Mouse (Mus musculus): ENCODE data around the gene D5Ertd579e. TPM values are rescaled to one million over a fixed set of nuclear protein-coding genes. Genes with fewer than 3 reads are reported as not detected.
A peak's percentile ranks its signal among the peaks of the same experiment; 100 is the strongest.
"Not testable (repeated sequence)": the region's sequence is repeated elsewhere in the genome, so short reads cannot be mapped to it uniquely, and the experiment has no call there.

D5Ertd579e gene
- polyA plus RNA-seq, 1 experiment from 2014 or later: 20.3 TPM

DNA sequence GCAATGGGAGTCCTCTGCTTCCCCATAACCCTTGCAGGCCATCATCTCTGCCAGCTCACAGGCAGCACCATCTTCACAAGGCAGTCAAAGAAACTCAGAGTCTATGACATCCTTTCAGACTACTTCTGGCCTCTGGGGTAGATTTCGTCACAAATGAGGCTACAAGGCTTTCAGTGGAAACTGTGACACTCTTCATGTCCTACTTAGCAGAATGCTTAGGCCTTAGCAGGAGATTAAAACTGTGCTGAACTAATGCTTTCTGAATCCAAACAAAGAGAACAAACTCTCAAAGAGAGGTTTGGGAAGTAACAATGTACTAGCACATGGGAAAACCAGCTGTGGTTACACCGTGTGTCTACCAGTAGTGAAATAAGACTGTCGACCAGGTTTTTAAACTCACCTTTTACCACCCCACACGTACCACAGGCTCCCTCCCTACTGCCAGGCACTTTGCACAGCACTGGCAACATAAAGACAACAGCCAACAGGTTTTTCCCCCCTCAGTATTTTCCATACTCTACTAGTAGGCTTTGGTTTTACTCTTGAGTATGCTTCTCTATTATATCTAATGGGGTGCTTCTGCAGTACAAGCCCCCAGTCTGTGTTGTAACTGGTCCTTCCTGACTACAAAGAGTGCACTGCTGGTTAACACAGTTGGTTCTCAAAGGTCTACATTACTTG is 15.8 kb downstream of the D5Ertd579e start:
- Histone ChIP-seq H3K27me3 (replicated peaks) (no peaks in the 10 kb centered on the region), H3K9me3 (no peaks in the 10 kb centered on the region), H3K27ac (replicated peaks) (no peak overlapping the region), H3K4me3 (no peak overlapping the region), H3K36me3 (no peaks in the 10 kb centered on the region), H3K4me2 (no peak overlapping the region), H3K4me1 (peaks cover 54% of the 10 kb centered on the region), H3K9ac (no peak overlapping the region)
- 80% methylated on average over 4 of the region's 4 CpGs for WGBS
- no peak for ATAC-seq (ENCODE audit: extremely low read depth, insufficient number of reproducible peaks, low FRiP score, low TSS enrichment)

DNA sequence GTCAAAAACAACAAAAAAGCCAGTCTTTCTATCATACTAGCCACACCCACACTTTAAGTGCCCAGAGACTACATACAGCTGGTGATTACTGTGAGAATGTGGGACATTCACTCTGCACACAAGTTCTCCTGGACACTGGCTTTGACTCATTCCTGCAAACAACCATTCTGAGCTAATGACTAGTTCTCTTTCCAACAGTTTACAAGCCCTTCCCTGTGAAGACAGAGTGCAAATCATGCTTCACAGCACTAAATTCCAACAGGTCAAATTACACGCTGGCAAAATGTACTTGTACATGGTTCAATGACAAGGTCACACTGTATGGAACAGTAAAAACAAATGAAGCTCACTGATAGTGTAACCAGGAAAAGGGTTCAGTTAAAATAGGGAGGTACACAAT is 17.0 kb downstream of the D5Ertd579e start:
- Histone ChIP-seq H3K4me2 (no peak overlapping the region), H3K27ac (replicated peaks) (no peak overlapping the region), H3K27me3 (replicated peaks) (no peaks in the 10 kb centered on the region), H3K36me3 (no peaks in the 10 kb centered on the region), H3K9me3 (no peaks in the 10 kb centered on the region), H3K4me3 (no peak overlapping the region), H3K4me1 (peaks cover 60% of the 10 kb centered on the region), H3K9ac (peak overlapping the region; percentile 15; the same call in 1 of the 2 replicates)
- WGBS: 24% methylated on average over 1 of the region's 1 CpGs
- ATAC-seq (ENCODE audit: extremely low read depth, insufficient number of reproducible peaks, low FRiP score, low TSS enrichment): no peak

DNA sequence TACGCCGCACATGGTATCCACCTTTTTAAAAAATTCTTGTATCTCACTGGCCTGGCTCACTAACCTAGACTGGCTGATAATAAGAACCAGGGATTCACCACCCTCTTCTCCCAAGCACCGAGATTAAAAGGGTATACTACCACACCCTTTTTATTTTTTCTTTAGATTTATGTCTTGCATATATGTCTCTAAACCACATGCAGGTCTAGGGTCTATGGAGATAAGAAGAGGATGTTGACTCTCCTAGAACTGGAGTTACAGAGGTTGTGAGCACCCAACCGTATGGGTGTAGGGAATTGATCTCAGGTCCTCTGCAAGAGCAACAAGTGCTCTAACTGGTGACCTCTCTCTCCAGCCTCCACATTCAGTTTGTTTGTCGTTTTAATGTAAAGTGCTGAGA is 17.9 kb downstream of the D5Ertd579e start:
- Histone ChIP-seq H3K4me3 (no peak overlapping the region), H3K4me2 (no peak overlapping the region), H3K9me3 (no peaks in the 10 kb centered on the region), H3K27ac (replicated peaks) (no peak overlapping the region), H3K4me1 (peaks cover 57% of the 10 kb centered on the region), H3K27me3 (replicated peaks) (no peaks in the 10 kb centered on the region), H3K9ac (no peak overlapping the region), H3K36me3 (no peaks in the 10 kb centered on the region)
- ATAC-seq (ENCODE audit: extremely low read depth, insufficient number of reproducible peaks, low FRiP score, low TSS enrichment): no peak
- WGBS: 83% methylated on average over 5 of the region's 5 CpGs

DNA sequence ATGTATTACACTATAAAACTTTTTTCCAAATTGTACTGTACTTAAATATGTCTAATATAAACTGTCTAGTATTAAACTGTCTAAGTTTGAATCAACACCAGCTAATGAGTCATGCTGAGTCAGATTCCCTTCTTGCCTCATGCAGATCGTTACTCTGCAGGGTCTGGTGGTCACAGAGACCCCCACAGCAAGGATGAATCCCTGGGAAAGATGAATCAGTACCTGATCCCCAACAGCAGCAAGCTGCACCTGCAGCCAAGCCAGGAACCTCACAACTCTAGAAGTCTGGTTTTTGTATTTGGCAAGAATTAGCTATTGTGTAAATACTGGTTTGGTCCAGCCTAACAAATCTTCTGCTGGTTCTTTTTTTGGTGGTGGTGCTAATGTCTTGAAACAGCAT is 20.4 kb downstream of the D5Ertd579e start:
- WGBS: 60% methylated on average over 1 of the region's 1 CpGs
- no peaks in the 10 kb centered on the region for H3K27me3 ChIP-seq (replicated peaks)
- H3K9ac ChIP-seq: no peak overlapping the region
- no peak overlapping the region for H3K4me3 ChIP-seq
- H3K4me1 ChIP-seq: peaks cover 40% of the 10 kb centered on the region
- no peak for ATAC-seq (ENCODE audit: extremely low read depth, insufficient number of reproducible peaks, low FRiP score, low TSS enrichment)
- H3K36me3 ChIP-seq: peaks cover 15% of the 10 kb centered on the region
- no peak overlapping the region for H3K27ac ChIP-seq (replicated peaks)
- no peaks in the 10 kb centered on the region for H3K9me3 ChIP-seq
- H3K4me2 ChIP-seq: no peak overlapping the region

DNA sequence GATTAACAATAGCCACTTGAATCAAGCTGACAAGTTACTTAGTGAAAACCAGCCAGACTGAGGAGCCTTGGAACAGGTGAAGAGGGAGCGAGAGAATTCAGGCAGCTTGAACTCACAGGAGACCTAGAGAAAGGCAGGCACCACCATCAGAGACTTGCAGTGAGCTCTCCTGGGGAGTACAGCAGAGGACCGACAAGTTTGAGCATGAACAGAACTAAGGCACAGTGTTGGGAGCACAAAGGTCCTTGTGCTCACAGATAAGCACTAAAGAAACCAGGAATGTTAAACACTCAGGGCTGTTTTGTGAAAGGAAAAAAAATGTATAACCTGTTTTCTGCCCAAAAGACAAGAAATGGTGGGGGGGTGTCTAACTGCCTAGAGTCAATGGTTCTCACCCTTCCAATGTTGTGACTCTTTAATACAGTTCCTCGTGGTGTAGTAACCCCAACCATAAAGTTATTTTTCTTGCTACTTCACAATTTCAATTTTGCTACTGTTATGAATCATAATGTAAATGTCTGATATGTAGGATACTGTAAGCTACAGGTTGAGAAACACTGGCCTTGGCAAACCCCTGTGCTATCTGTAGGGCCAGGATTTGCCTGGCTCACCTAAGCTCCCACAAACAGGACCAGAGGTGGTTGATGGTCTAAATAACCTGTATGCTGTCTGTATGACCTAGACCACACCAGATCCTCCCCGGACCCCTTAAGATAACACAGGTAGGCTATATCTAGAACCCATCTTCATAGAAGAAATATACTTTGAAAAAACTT is 21.0 kb downstream of the D5Ertd579e start:
- H3K27me3 ChIP-seq (replicated peaks): no peaks in the 10 kb centered on the region
- 49% methylated on average over 4 of the region's 4 CpGs for WGBS
- H3K36me3 ChIP-seq: peaks cover 20% of the 10 kb centered on the region
- no peak overlapping the region for H3K4me3 ChIP-seq
- H3K9ac ChIP-seq: no peak overlapping the region
- H3K27ac ChIP-seq (replicated peaks): no peak overlapping the region
- peaks cover 37% of the 10 kb centered on the region for H3K4me1 ChIP-seq
- H3K9me3 ChIP-seq: no peaks in the 10 kb centered on the region
- H3K4me2 ChIP-seq: no peak overlapping the region
- ATAC-seq (ENCODE audit: extremely low read depth, insufficient number of reproducible peaks, low FRiP score, low TSS enrichment): no peak

DNA sequence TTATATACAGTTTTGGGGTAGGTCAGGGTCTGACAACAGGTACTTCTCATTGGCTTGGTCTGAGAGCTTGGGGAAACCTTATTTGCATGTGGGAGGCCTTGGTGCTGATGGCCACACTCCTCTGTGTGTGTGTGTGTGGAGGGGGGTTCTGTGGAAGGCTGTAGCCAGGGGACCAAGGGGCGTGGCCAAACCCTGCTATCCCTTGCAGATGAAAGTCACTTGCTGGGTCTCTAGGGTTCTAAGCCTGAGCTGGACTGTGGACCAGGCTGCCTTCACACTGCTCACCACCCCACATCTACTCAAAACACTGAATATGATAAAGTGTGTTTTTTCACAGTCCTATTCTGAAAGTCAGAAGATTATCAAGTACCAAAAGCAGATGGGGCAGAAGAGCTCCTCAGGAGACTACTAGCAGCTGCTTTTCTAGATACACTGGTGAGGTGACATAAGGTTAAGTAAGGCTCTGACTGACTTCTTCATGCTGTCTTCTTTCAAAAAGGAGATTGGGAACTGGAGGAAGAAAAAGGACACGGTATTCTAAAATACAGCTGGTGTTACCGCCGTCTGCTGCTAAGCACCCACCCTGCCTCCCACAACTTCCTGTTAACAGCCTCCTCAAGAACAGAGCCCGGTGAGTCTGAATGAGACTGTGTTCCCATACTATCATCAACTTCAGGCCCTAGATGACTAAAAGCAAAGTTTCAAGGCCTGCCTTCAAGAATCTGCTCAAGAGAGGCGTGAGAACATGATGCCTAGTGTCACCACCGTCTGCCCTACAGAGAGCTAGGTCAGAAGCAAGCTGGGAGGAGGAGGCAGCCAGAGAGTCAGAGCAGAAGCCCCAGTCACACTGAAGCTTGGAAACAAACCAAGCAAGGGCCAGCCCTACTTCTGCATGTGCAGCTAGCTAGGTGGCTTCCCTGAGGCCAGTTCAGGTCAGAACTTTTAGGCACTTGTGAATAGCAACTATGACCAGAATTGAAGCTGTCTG is 26.5 kb downstream of the D5Ertd579e start:
- WGBS: 59% methylated on average over 7 of the region's 7 CpGs
- no peak overlapping the region for H3K9ac ChIP-seq
- ATAC-seq (ENCODE audit: extremely low read depth, insufficient number of reproducible peaks, low FRiP score, low TSS enrichment): no peak
- no peaks in the 10 kb centered on the region for H3K9me3 ChIP-seq
- H3K36me3 ChIP-seq: peaks cover 60% of the 10 kb centered on the region
- H3K4me3 ChIP-seq: no peak overlapping the region
- H3K4me2 ChIP-seq: no peak overlapping the region
- H3K27ac ChIP-seq (replicated peaks): no peak overlapping the region
- peaks cover 14% of the 10 kb centered on the region; the same call in 1 of the 2 replicates for H3K4me1 ChIP-seq
- H3K27me3 ChIP-seq (replicated peaks): no peaks in the 10 kb centered on the region

DNA sequence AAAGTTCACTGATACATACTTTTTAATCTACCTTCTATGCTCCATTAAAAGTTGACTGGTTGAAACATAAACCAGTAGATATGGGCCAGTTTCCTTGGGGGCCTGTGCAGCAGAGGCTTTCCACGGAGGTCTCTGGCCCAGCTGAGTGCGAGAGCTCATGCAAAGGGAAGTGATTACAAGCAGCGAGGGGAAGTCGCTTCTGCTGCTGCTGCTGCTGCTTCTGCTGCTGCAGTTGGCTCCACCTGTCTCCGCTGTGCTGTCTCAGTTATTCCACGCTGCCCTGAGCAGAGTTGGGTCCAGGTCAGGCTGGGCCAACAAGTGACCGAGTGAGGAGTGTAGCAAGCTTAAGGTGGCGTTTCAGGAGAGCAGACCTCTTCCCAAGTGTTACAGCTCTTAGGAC is 27.3 kb downstream of the D5Ertd579e start:
- Histone ChIP-seq H3K9me3 (no peaks in the 10 kb centered on the region), H3K9ac (no peak overlapping the region), H3K4me1 (peaks cover 20% of the 10 kb centered on the region), H3K27me3 (replicated peaks) (no peaks in the 10 kb centered on the region), H3K27ac (replicated peaks) (no peak overlapping the region), H3K36me3 (peaks cover 62% of the 10 kb centered on the region), H3K4me3 (no peak overlapping the region), H3K4me2 (no peak overlapping the region)
- 85% methylated on average over 8 of the region's 8 CpGs for WGBS
- ATAC-seq (ENCODE audit: extremely low read depth, insufficient number of reproducible peaks, low FRiP score, low TSS enrichment): no peak

DNA sequence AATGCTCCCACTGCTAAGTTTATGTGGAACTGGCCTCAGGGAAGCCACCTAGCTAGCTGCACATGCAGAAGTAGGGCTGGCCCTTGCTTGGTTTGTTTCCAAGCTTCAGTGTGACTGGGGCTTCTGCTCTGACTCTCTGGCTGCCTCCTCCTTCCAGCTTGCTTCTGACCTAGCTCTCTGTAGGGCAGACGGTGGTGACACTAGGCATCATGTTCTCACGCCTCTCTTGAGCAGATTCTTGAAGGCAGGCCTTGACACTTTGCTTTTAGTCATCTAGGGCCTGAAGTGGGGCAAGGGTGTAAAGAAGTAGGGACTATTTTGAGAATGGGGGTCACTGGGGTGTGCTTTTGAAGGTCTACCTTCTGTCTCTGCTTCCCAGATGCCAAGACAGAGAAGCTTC is 27.8 kb downstream of the D5Ertd579e start:
- Histone ChIP-seq H3K4me1 (peaks cover 26% of the 10 kb centered on the region), H3K36me3 (peaks cover 64% of the 10 kb centered on the region)
- not testable (repeated sequence) for H3K27me3 ChIP-seq (replicated peaks); ATAC-seq (ENCODE audit: extremely low read depth, insufficient number of reproducible peaks, low FRiP score, low TSS enrichment); H3K4me3 ChIP-seq; H3K9me3 ChIP-seq; H3K9ac ChIP-seq; H3K27ac ChIP-seq (replicated peaks); H3K4me2 ChIP-seq
- 47% methylated on average over 2 of the region's 2 CpGs for WGBS

DNA sequence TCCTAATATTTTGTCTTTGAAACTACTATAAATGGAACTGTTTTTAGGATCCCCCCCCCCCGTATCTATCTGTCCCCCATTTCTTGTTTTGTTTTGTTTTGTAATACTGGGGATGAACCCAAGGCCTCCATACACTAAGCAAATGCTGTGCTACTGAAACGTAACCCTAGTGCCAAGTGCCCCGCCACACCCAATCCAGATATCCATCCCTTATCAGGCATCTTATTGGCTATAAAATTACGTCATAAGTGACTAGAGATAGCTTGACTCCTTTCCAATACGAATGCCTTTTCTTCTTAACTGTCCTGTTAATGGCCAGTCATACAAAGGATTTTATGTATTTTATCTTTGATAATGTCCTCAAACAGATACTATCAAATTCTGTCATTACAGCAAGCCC is 28.7 kb downstream of the D5Ertd579e start:
- Histone ChIP-seq H3K4me3 (no peak overlapping the region), H3K27ac (replicated peaks) (no peak overlapping the region), H3K4me1 (peaks cover 31% of the 10 kb centered on the region), H3K4me2 (no peak overlapping the region), H3K9me3 (no peaks in the 10 kb centered on the region), H3K36me3 (peaks cover 63% of the 10 kb centered on the region), H3K9ac (no peak overlapping the region), H3K27me3 (replicated peaks) (no peaks in the 10 kb centered on the region)
- no peak for ATAC-seq (ENCODE audit: extremely low read depth, insufficient number of reproducible peaks, low FRiP score, low TSS enrichment)
- WGBS: 88% methylated on average over 5 of the region's 5 CpGs

DNA sequence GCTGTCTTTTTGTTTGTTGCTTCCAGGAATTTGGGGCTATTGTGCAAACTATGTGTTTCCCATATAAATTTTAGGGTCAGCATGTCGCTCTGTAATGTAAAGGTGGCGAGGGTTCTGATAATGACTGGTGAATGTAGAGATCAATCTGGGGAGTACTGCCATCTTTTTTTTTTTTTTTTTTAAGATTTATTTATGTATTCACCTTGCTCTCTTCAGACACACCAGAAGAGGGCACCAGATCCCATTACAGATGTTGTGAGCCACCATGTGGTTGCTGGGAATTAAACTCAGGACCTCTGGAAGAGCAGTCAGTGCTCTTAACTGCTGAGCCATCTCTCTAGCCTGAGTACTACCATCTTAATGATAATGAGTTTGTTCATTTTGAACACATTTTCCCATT is 29.1 kb downstream of the D5Ertd579e start:
- H3K9me3 ChIP-seq; ATAC-seq (ENCODE audit: extremely low read depth, insufficient number of reproducible peaks, low FRiP score, low TSS enrichment); H3K27ac ChIP-seq (replicated peaks); H3K4me2 ChIP-seq; H3K9ac ChIP-seq; H3K4me3 ChIP-seq; H3K27me3 ChIP-seq (replicated peaks): not testable (repeated sequence)
- peaks cover 31% of the 10 kb centered on the region for H3K4me1 ChIP-seq
- peaks cover 60% of the 10 kb centered on the region for H3K36me3 ChIP-seq
- 91% methylated on average over 2 of the region's 2 CpGs for WGBS

DNA sequence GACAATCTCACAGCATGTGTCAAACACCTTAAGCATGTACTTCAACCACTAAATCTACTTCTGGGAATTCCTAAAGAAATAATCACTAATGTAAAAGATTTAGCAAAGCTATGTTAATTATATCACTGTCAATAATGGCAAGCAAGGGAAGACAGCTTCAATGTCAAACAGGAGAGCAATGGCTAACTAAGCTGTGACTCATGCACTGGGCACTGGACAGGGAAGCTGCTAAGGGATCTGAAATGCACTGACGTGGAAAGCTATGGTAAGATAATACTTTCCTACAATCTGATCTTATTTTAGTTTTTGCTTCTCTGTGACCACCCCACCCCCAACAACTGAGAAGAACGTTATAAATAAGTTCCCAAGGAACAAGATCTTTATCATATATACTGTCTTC is 32.5 kb downstream of the D5Ertd579e start:
- Histone ChIP-seq H3K4me2 (no peak overlapping the region), H3K27ac (replicated peaks) (no peak overlapping the region), H3K36me3 (peaks cover 38% of the 10 kb centered on the region), H3K4me3 (no peak overlapping the region), H3K27me3 (replicated peaks) (no peaks in the 10 kb centered on the region), H3K9ac (no peak overlapping the region), H3K4me1 (peaks cover 20% of the 10 kb centered on the region), H3K9me3 (no peaks in the 10 kb centered on the region)
- ATAC-seq (ENCODE audit: extremely low read depth, insufficient number of reproducible peaks, low FRiP score, low TSS enrichment): no peak
- WGBS: 50% methylated on average over 2 of the region's 2 CpGs

All from heart, embryonic 13.5 days (tissue).